Mouse (Mus musculus) CH12.LX (cell line): Measurements from ENCODE around the gene Sema7a. TPM values are rescaled to one million over a fixed set of nuclear protein-coding genes. Genes with fewer than 3 reads are reported as not detected.

Experiments used
- DNase-seq: peaks from one replicate; pipeline ENCODE4 v3.0.0-alpha.2; 2013; ENCODE audit errors: extremely low read depth
- H3K27ac ChIP-seq: 2 replicates; pipeline ENCODE4 v1.5.1; 2012; ENCODE audit warnings: low read depth, mild to moderate bottlenecking, control low read depth, moderate library complexity; ENCODE audit not compliant: insufficient read depth
- H3K27me3 ChIP-seq: replicated peaks from 2 replicates; pipeline ENCODE3; 2012; ENCODE audit warnings: inconsistent platforms
- H3K36me3 ChIP-seq, 2 experiments: replicated peaks in 1 of 2; 2 replicates each; pipeline versions ENCODE3 to v1.6.1; 2012; ENCODE audit warnings: inconsistent platforms in 1 of 2, low read length in 1 of 2, mild to moderate bottlenecking in 1 of 2, mixed read lengths in 1 of 2, moderate library complexity in 1 of 2; ENCODE audit not compliant: control insufficient read depth in 1 of 2, insufficient read depth in 1 of 2
- H3K4me1 ChIP-seq, 2 experiments: 2 replicates each; pipeline ENCODE4 v1.6.1; 2012; ENCODE audit warnings: inconsistent platforms in 1 of 2, moderate library complexity in 1 of 2; ENCODE audit not compliant: insufficient read depth in 2 of 2, control insufficient read depth in 1 of 2
- H3K4me2 ChIP-seq: 2 replicates; pipeline ENCODE4 v1.6.1; 2012; ENCODE audit warnings: low read depth, mild to moderate bottlenecking, control low read depth; ENCODE audit not compliant: poor library complexity, insufficient read depth, severe bottlenecking
- H3K4me3 ChIP-seq, 3 experiments: fragments of 150-350 bp in 1 of 3; sonication (generic) in 1 of 3; replicated peaks in 1 of 3; 2 replicates each; pipeline versions ENCODE3 to v1.5.1; 2011 to 2012; ENCODE audit warnings: low read depth in 2 of 3, low read length in 2 of 3, mild to moderate bottlenecking in 2 of 3, moderate library complexity in 2 of 3, control low read depth in 1 of 3, improper control_type of control experiment in 1 of 3, inconsistent platforms in 1 of 3, mixed read lengths in 1 of 3; ENCODE audit not compliant: poor library complexity in 1 of 3
- H3K79me2 ChIP-seq: replicated peaks from 2 replicates; pipeline ENCODE4 v1.6.1; 2012; ENCODE audit warnings: mild to moderate bottlenecking, moderate library complexity; ENCODE audit not compliant: control insufficient read depth, poor library complexity, insufficient read depth, severe bottlenecking; ENCODE audit errors: extremely low read depth
- H3K9ac ChIP-seq: 2 replicates; pipeline ENCODE4 v1.6.1; 2012; ENCODE audit warnings: low read depth, mild to moderate bottlenecking, control low read depth, moderate library complexity; ENCODE audit not compliant: insufficient read depth
- H3K9me3 ChIP-seq: replicated peaks from 2 replicates; pipeline ENCODE3; 2012; ENCODE audit warnings: low read length, inconsistent platforms, mixed read lengths
- BHLHE40 ChIP-seq: IDR thresholded peaks from 2 replicates; pipeline ENCODE4 v1.6.1; 2011; ENCODE audit warnings: mild to moderate bottlenecking, low read depth, low read length, improper control_type of control experiment
- CHD1 ChIP-seq: IDR thresholded peaks from 2 replicates; pipeline ENCODE4 v1.6.1; 2012; ENCODE audit warnings: low read depth, low read length, improper control_type of control experiment, inconsistent platforms
- CHD2 ChIP-seq: IDR thresholded peaks from 2 replicates; pipeline ENCODE4 v1.6.1; 2011; ENCODE audit warnings: low read length, improper control_type of control experiment
- CTCF ChIP-seq, 2 experiments: IDR thresholded peaks in 1 of 2; conservative IDR thresholded peaks in 1 of 2; 2 replicates each; pipeline ENCODE4 v1.5.1; 2011 to 2012; ENCODE audit warnings: low read depth in 2 of 2, low read length in 2 of 2, improper control_type of control experiment in 1 of 2, inconsistent platforms in 1 of 2, mild to moderate bottlenecking in 1 of 2, moderate library complexity in 1 of 2
- ELF1 ChIP-seq: IDR thresholded peaks from 2 replicates; pipeline ENCODE4 v1.6.1; 2014; ENCODE audit warnings: low read depth, mild to moderate bottlenecking, inconsistent platforms, low read length, improper control_type of control experiment
- GABPA ChIP-seq: IDR thresholded peaks from 2 replicates; pipeline ENCODE4 v1.6.1; 2012; ENCODE audit warnings: low read depth, low read length, improper control_type of control experiment, inconsistent platforms; ENCODE audit not compliant: insufficient replicate concordance
- IRF4 ChIP-seq: IDR thresholded peaks from 2 replicates; pipeline ENCODE4 v1.6.1; 2014; ENCODE audit warnings: low read depth, mild to moderate bottlenecking, inconsistent platforms, low read length, improper control_type of control experiment
- JUN ChIP-seq: IDR thresholded peaks from 2 replicates; pipeline ENCODE4 v1.6.1; 2011; ENCODE audit warnings: low read depth, mild to moderate bottlenecking, low read length, improper control_type of control experiment, moderate library complexity; ENCODE audit not compliant: insufficient read depth
- JUND ChIP-seq: conservative IDR thresholded peaks from 2 replicates; pipeline ENCODE4 v1.6.1; 2011; ENCODE audit warnings: low read depth, low read length, improper control_type of control experiment
- MAFK ChIP-seq: IDR thresholded peaks from 2 replicates; pipeline ENCODE4 v1.6.1; 2011; ENCODE audit warnings: low read length, improper control_type of control experiment; ENCODE audit not compliant: insufficient replicate concordance
- MAX ChIP-seq: IDR thresholded peaks from 2 replicates; pipeline ENCODE4 v1.6.1; 2011; ENCODE audit warnings: low read length, improper control_type of control experiment
- MAZ ChIP-seq: IDR thresholded peaks from 2 replicates; pipeline ENCODE4 v1.6.1; 2012; ENCODE audit warnings: low read depth, mild to moderate bottlenecking, inconsistent platforms, low read length, improper control_type of control experiment, moderate library complexity
- MEF2A ChIP-seq: IDR thresholded peaks from 2 replicates; pipeline ENCODE4 v1.6.1; 2014; ENCODE audit warnings: low read depth, mild to moderate bottlenecking, inconsistent platforms, low read length, improper control_type of control experiment, borderline replicate concordance
- NELFE ChIP-seq: IDR thresholded peaks from 2 replicates; pipeline ENCODE4 v1.6.1; 2011; ENCODE audit warnings: low read depth, low read length, improper control_type of control experiment
- PAX5 ChIP-seq: IDR thresholded peaks from 2 replicates; pipeline ENCODE4 v1.6.1; 2012; ENCODE audit warnings: low read length, inconsistent platforms, mixed read lengths
- POLR2A ChIP-seq: IDR thresholded peaks from 2 replicates; pipeline ENCODE4 v1.6.1; 2011; ENCODE audit warnings: low read depth, mild to moderate bottlenecking, improper control_type of control experiment, low read length
- POLR2AphosphoS2 ChIP-seq: IDR thresholded peaks from 2 replicates; pipeline ENCODE4 v1.6.1; 2011; ENCODE audit warnings: low read depth, low read length, improper control_type of control experiment
- RAD21 ChIP-seq: IDR thresholded peaks from 2 replicates; pipeline ENCODE4 v1.6.1; 2011; ENCODE audit warnings: low read depth, mild to moderate bottlenecking, low read length, improper control_type of control experiment, moderate library complexity
- SIN3A ChIP-seq: IDR thresholded peaks from 2 replicates; pipeline ENCODE4 v1.6.1; 2012; ENCODE audit warnings: low read length, improper control_type of control experiment, inconsistent platforms
- SMC3 ChIP-seq: IDR thresholded peaks from 2 replicates; pipeline ENCODE4 v1.6.1; 2011; ENCODE audit warnings: low read depth, low read length, improper control_type of control experiment
- TBP ChIP-seq: conservative IDR thresholded peaks from 2 replicates; pipeline ENCODE4 v1.6.1; 2011; ENCODE audit warnings: low read depth, low read length, improper control_type of control experiment
- UBTF ChIP-seq: IDR thresholded peaks from 2 replicates; pipeline ENCODE4 v1.6.1; 2012; ENCODE audit warnings: low read depth, mild to moderate bottlenecking, inconsistent platforms, low read length, improper control_type of control experiment, moderate library complexity
- USF1 ChIP-seq: IDR thresholded peaks from 2 replicates; pipeline ENCODE4 v1.6.1; 2014; ENCODE audit warnings: low read depth, mild to moderate bottlenecking, inconsistent platforms, low read length, improper control_type of control experiment
- USF2 ChIP-seq: conservative IDR thresholded peaks from 2 replicates; pipeline ENCODE4 v1.6.1; 2011; ENCODE audit warnings: low read depth, low read length, improper control_type of control experiment
- ZC3H11A ChIP-seq: IDR thresholded peaks from 2 replicates; pipeline ENCODE4 v1.6.1; 2012; ENCODE audit warnings: low read depth, mild to moderate bottlenecking, inconsistent platforms, low read length, improper control_type of control experiment
- ZKSCAN1 ChIP-seq: IDR thresholded peaks from 2 replicates; pipeline ENCODE4 v1.6.1; 2012; ENCODE audit warnings: low read depth, inconsistent platforms, low read length, improper control_type of control experiment, borderline replicate concordance
- ZMIZ1 ChIP-seq: IDR thresholded peaks from 2 replicates; pipeline ENCODE4 v1.6.1; 2012; ENCODE audit warnings: low read depth, mild to moderate bottlenecking, inconsistent platforms, low read length, improper control_type of control experiment
- dilution Hi-C: fragments of 300-500 bp; cut with MboI; formaldehyde crosslinking; loops from 2 replicates; pipeline ENCODE4 v1.14.3; 2020; ENCODE audit warnings: low sequenced_read_pairs; ENCODE audit not compliant: extremely low pct_unique_long_range_greater_than_20kb, extremely low pct_ligation_motif_present
- in situ Hi-C: fragments of 300-500 bp; cut with MboI; formaldehyde crosslinking; loops from 3 replicates; pipeline ENCODE4 v1.14.3; 2019; ENCODE audit warnings: low sequenced_read_pairs, low pct_ligation_motif_present, low pct_unique_long_range_greater_than_20kb, mixed read lengths
- polyA plus RNA-seq: library from polyadenylated mRNA; unstranded; fragments of >175 nt; gene quantifications from 2 replicates; pipeline ENCODE4 v1.2.1, GENCODE M21; 2012; ENCODE audit warnings: low read depth; ENCODE audit not compliant: insufficient read length
- total RNA-seq, 2 experiments: library from RNA; depleted of rRNA; stranded (reverse); fragments of 300-350 nt in 1 of 2; fragments of >200 nt in 1 of 2; gene quantifications; 2 replicates each; pipeline ENCODE4 v1.2.3; 2012 to 2014

The Sema7a gene
- total and polyA plus RNA-seq, 3 experiments = 88.6 to 181 (median 89.4) TPM

- H3K36me3 ChIP-seq = peaks cover 35 to 39% of the 10 kb centered on the region in 2 experiments
- no peak overlapping the region; the same call in 1 of the 2 replicates for H3K9ac ChIP-seq
- peak overlapping the region; percentile 99 for H3K27ac ChIP-seq
- 0 out of 2 replicates have a peak, but pooled peaks have one; percentile 6 for TF ChIP-seq IRF4
- no peak for TF ChIP-seq ZKSCAN1
- TF ChIP-seq CHD2 = peak; percentile 23; the same call in 1 of the 2 replicates
- no peak overlapping the region for H3K4me2 ChIP-seq
- H3K9me3 ChIP-seq = no peaks in the 10 kb centered on the region
- H3K27me3 ChIP-seq = no peaks in the 10 kb centered on the region
- peaks cover 50 to 96% of the 10 kb centered on the region in 2 experiments for H3K4me1 ChIP-seq
- dilution Hi-C loops = no loop called here
- no peaks in the 10 kb centered on the region; the same call in 1 of the 2 replicates for H3K79me2 ChIP-seq
- in situ Hi-C loops = no loop called here
- H3K4me3 ChIP-seq = no peak overlapping the region
- no peak for DNase-seq
These were observed 24.8 kb downstream of the Sema7a start for GRCm38 (mm10) chr9:57964528-57965250.

- peaks cover 26 to 31% of the 10 kb centered on the region in 2 experiments for H3K36me3 ChIP-seq
- in situ Hi-C loops (no loop called here), dilution Hi-C loops (no loop called here)
- H3K4me1 ChIP-seq = peaks cover 58 to 96% of the 10 kb centered on the region in 2 experiments
- H3K9me3 ChIP-seq = no peaks in the 10 kb centered on the region
- H3K79me2 ChIP-seq = no peaks in the 10 kb centered on the region; the same call in 1 of the 2 replicates
- no peak for TF ChIP-seq CHD2
- no peak for TF ChIP-seq POLR2A
- TF ChIP-seq USF1 = no peak
- TF ChIP-seq TBP = no peak
- TF ChIP-seq GABPA = no peak
- no peak for TF ChIP-seq JUN
- no peak for TF ChIP-seq ZKSCAN1
- no peak for TF ChIP-seq MAX
- no peak for TF ChIP-seq RAD21
- TF ChIP-seq CTCF (conservative IDR thresholded peaks at IDR 0.05 in 1 of 2, IDR thresholded peaks at IDR 0.05 in 1 of 2; ENCODE audit: low read depth in 2 of 2, low read length in 2 of 2) = no peak
- no peak for TF ChIP-seq SIN3A
- no peak for TF ChIP-seq USF2
- TF ChIP-seq MEF2A = no peak
- TF ChIP-seq PAX5 = no peak
- no peak for TF ChIP-seq JUND
- peak; percentile 73 for TF ChIP-seq BHLHE40
- no peak for TF ChIP-seq SMC3
- TF ChIP-seq ZC3H11A = no peak
- no peak for TF ChIP-seq ELF1
- peak; percentile 16; the same call in 1 of the 2 replicates for TF ChIP-seq ZMIZ1
- TF ChIP-seq CHD1 = no peak
- TF ChIP-seq MAFK = 0 out of 2 replicates have a peak, but pooled peaks have one; percentile 3
- TF ChIP-seq POLR2AphosphoS2 = no peak
- no peak; the same call in 1 of the 2 replicates for TF ChIP-seq NELFE
- TF ChIP-seq UBTF = no peak
- TF ChIP-seq MAZ = peak; percentile 21; the same call in 1 of the 2 replicates
- no peak for TF ChIP-seq IRF4
- no peak for DNase-seq
- H3K27me3 ChIP-seq = no peaks in the 10 kb centered on the region
- H3K4me2 ChIP-seq = no peak overlapping the region
- no peak overlapping the region for H3K4me3 ChIP-seq
- peak overlapping the region; percentile 99 for H3K27ac ChIP-seq
- H3K9ac ChIP-seq = no peak overlapping the region; the same call in 1 of the 2 replicates
These were observed 25.6 kb downstream of the Sema7a start for GRCm38 (mm10) chr9:57965281-57966185.
